Mouse (Mus musculus) hindbrain, postnatal 0 days (tissue): ENCODE results near the gene Aggf1. TPM values are rescaled to one million over a fixed set of nuclear protein-coding genes. Genes with fewer than 3 reads are reported as not detected.

ENCODE experiments used
- ATAC-seq: fragments of 200-750 bp; cut with Nextera tagmentation; 2 replicates; pipeline ENCODE4 v1.8.0; 2017; ENCODE audit warnings: mild to moderate bottlenecking, moderate TSS enrichment, moderate library complexity
- DNase-seq: peaks from one replicate; pipeline ENCODE4 v3.0.0-alpha.2; 2015; ENCODE audit warnings: low spot score
- H3K27ac ChIP-seq: fragments of 300-500 bp; sonication (generic); 2 replicates; pipeline ENCODE4 v1.5.1; 2014; ENCODE audit warnings: mild to moderate bottlenecking
- H3K27me3 ChIP-seq: fragments of 300-500 bp; sonication (generic); 2 replicates; pipeline ENCODE4 v1.6.1; 2014; ENCODE audit warnings: low read length, mixed read lengths; ENCODE audit not compliant: insufficient read depth
- H3K36me3 ChIP-seq: fragments of 300-500 bp; sonication (generic); 2 replicates; pipeline ENCODE4 v1.6.1; 2014; ENCODE audit warnings: low read length, mixed read lengths; ENCODE audit not compliant: insufficient read depth
- H3K4me1 ChIP-seq: fragments of 300-500 bp; sonication (generic); 2 replicates; pipeline ENCODE4 v1.6.1; 2014; ENCODE audit warnings: antibody characterized with exemption, low read length, mixed read lengths; ENCODE audit not compliant: insufficient read depth
- H3K4me2 ChIP-seq: fragments of 300-500 bp; sonication (generic); 2 replicates; pipeline ENCODE4 v1.6.1; 2014; ENCODE audit warnings: low read depth, mild to moderate bottlenecking, low read length, moderate library complexity, mixed read lengths
- H3K4me3 ChIP-seq: fragments of 300-500 bp; sonication (generic); 2 replicates; pipeline ENCODE4 v1.5.1; 2014; ENCODE audit warnings: low read length
- H3K9ac ChIP-seq: fragments of 300-500 bp; sonication (generic); replicated peaks from 2 replicates; pipeline ENCODE4 v1.6.1; 2014; ENCODE audit warnings: mild to moderate bottlenecking, low read length, moderate library complexity, mixed read lengths
- H3K9me3 ChIP-seq: fragments of 300-500 bp; sonication (generic); 2 replicates; pipeline ENCODE4 v1.6.1; 2016; ENCODE audit warnings: low read length, mixed read lengths
- CTCF ChIP-seq: IDR thresholded peaks from 2 replicates; pipeline ENCODE4 v1.5.1; 2016; ENCODE audit warnings: antibody characterized with exemption, control low read depth, low read depth
- WGBS: fragments of 180-500 bp; shearing (Covaris S2); extraction: QIAGEN DNeasy Blood & Tissue Kit; methylation state at CpG from one replicate; pipeline ENCODE4 v1.1.7; 2014; 5-methylcytosine and 5-hydroxymethylcytosine counted together
- polyA plus RNA-seq: library from polyadenylated mRNA; unstranded; fragments of >200 nt; fragmentation: Nextera tagmentation; extraction: Ambion mirVana; gene quantifications from 2 replicates; pipeline ENCODE4 v1.2.1, GENCODE M21; 2015
- total RNA-seq: library from RNA; depleted of rRNA; stranded (reverse); fragments of >200 nt; gene quantifications from 2 replicates; pipeline ENCODE4 v1.2.3, GENCODE M21; 2014

The Aggf1 gene
- total and polyA plus RNA-seq, 2 experiments from 2014 or later: 23.7 to 29.1 TPM

DNA sequence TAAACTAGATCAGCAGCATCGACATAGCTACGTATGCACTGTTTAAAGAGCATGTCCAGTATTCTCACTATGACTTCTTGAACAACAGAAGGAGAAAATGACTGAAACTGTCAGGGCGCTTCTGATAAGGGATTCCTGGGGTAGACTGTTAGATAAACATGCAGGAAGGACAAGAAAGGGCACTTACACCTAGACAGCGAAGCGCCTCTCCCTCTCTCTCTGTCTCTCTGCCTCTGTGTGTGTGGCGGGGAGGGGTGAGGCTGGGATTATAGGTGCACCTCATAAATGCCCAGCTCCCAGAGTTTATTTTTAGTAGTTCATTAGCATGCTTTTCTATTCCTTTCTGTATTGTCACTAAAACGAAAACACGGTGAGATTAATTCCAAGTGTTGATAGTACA lies 8.8 kb downstream of the Aggf1 start:
- no peak for DNase-seq
- Histone ChIP-seq H3K9ac (no peak overlapping the region), H3K36me3 (peaks cover 53% of the 10 kb centered on the region), H3K4me3 (no peak overlapping the region), H3K9me3 (no peaks in the 10 kb centered on the region), H3K27me3 (no peaks in the 10 kb centered on the region), H3K4me2 (no peak overlapping the region), H3K27ac (no peak overlapping the region), H3K4me1 (no peaks in the 10 kb centered on the region)
- WGBS: 91% methylated on average over 8 of the region's 8 CpGs
- TF ChIP-seq CTCF: no peak
- ATAC-seq: no peak

GRCm38 (mm10) chr13:95363440-95363839 lies 11.7 kb downstream of the Aggf1 start:
- WGBS: 61% methylated on average over 4 of the region's 4 CpGs
- ATAC-seq (0 out of 2 replicates have a peak, but pooled peaks have one; percentile 18), DNase-seq (no peak)

GRCm38 (mm10) chr13:95358223-95358622 lies 16.9 kb downstream of the Aggf1 start:
- peaks cover 60% of the 10 kb centered on the region; the same call in 1 of the 2 replicates for H3K36me3 ChIP-seq
- TF ChIP-seq CTCF: no peak
- H3K9me3 ChIP-seq: no peaks in the 10 kb centered on the region
- WGBS: 80% methylated on average over 2 of the region's 2 CpGs
- H3K27me3 ChIP-seq: no peaks in the 10 kb centered on the region
- no peak overlapping the region for H3K27ac ChIP-seq
- H3K9ac ChIP-seq: no peak overlapping the region
- H3K4me1 ChIP-seq: no peaks in the 10 kb centered on the region
- no peak overlapping the region for H3K4me3 ChIP-seq
- DNase-seq (no peak), ATAC-seq (no peak)
- no peak overlapping the region for H3K4me2 ChIP-seq

More at GRCm38 (mm10) chr13:95363440-95363839, 11.7 kb downstream of the Aggf1 start:
- H3K4me1 ChIP-seq: no peaks in the 10 kb centered on the region
- H3K27ac ChIP-seq: no peak overlapping the region
- no peak for TF ChIP-seq CTCF
- no peak overlapping the region for H3K4me3 ChIP-seq
- no peaks in the 10 kb centered on the region for H3K27me3 ChIP-seq
- peaks cover 47% of the 10 kb centered on the region; the same call in 1 of the 2 replicates for H3K36me3 ChIP-seq
- no peak overlapping the region for H3K9ac ChIP-seq
- no peaks in the 10 kb centered on the region for H3K9me3 ChIP-seq
- H3K4me2 ChIP-seq: no peak overlapping the region

DNA sequence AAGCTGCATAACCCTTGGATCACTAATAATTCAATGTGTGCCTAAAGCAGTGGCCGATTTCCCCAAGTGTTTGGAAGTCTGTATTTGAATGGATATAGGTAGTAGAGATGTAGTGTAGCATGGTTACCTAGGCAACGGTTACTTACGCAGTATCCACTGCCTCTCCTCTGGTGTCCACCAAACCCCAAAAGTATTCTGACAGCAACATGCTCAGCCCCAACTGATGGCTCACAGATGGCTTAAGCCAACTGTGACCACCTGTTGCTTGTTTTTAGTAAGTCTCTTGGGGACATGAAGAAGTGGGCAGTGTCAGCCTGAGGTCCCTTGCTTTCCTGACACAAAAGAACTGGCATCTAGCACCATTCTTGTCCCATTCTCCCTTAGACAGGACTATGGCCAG lies 26.7 kb downstream of the Aggf1 start:
- TF ChIP-seq CTCF: no peak
- DNase-seq: no peak
- Histone ChIP-seq H3K9ac (no peak overlapping the region), H3K4me1 (no peaks in the 10 kb centered on the region), H3K27me3 (no peaks in the 10 kb centered on the region), H3K27ac (no peak overlapping the region), H3K36me3 (peaks cover 23% of the 10 kb centered on the region), H3K9me3 (no peaks in the 10 kb centered on the region), H3K4me3 (no peak overlapping the region), H3K4me2 (no peak overlapping the region)
- peak; percentile 44; the same call in 1 of the 2 replicates for ATAC-seq
- WGBS: 78% methylated on average over 3 of the region's 3 CpGs

GRCm38 (mm10) chr13:95347018-95347696 lies 28.0 kb downstream of the Aggf1 start:
- H3K27me3 ChIP-seq: no peaks in the 10 kb centered on the region
- H3K4me1 ChIP-seq: no peaks in the 10 kb centered on the region
- H3K36me3 ChIP-seq: peaks cover 15% of the 10 kb centered on the region
- H3K9ac ChIP-seq: no peak overlapping the region
- peak; percentile 91 for DNase-seq
- no peak overlapping the region for H3K4me2 ChIP-seq
- TF ChIP-seq CTCF: peak; percentile 94
- ATAC-seq: peak; percentile 81
- no peak overlapping the region for H3K4me3 ChIP-seq
- WGBS: 28% methylated on average over 8 of the region's 8 CpGs
- H3K9me3 ChIP-seq: no peaks in the 10 kb centered on the region
- no peak overlapping the region for H3K27ac ChIP-seq

DNA sequence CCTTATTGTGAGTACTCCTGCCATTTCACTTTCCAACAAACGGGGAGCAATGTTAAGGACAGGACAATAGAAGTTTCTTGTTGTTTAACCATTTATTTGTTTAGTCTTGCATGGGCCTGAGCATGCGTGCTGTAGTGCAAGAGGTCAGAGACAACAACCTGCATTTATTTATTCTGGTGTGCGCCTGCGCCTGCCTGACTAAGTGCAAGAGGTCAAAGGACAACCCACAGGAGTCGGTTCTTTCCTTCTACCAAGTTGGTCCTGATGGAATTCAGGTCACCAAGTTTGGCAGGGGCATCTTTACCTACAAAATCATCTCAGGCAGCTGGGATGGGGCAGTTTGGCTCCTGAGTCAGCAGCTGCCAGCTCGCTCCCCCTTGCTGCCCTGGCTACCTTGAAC lies 29.3 kb downstream of the Aggf1 start:
- H3K9me3 ChIP-seq: no peaks in the 10 kb centered on the region
- no peak for TF ChIP-seq CTCF
- no peak overlapping the region for H3K9ac ChIP-seq
- WGBS: 55% methylated on average over 6 of the region's 6 CpGs
- H3K36me3 ChIP-seq: peaks cover 4% of the 10 kb centered on the region
- no peak overlapping the region for H3K4me3 ChIP-seq
- no peaks in the 10 kb centered on the region for H3K4me1 ChIP-seq
- no peaks in the 10 kb centered on the region for H3K27me3 ChIP-seq
- H3K27ac ChIP-seq: no peak overlapping the region
- no peak overlapping the region for H3K4me2 ChIP-seq
- ATAC-seq (no peak), DNase-seq (no peak)

- no peaks in the 10 kb centered on the region for H3K4me1 ChIP-seq
- H3K4me3 ChIP-seq: no peak overlapping the region
- ATAC-seq (no peak), DNase-seq (no peak)
- H3K27ac ChIP-seq: no peak overlapping the region
- no peaks in the 10 kb centered on the region for H3K9me3 ChIP-seq
- H3K36me3 ChIP-seq: peaks cover 11% of the 10 kb centered on the region
- H3K4me2 ChIP-seq: no peak overlapping the region
- H3K9ac ChIP-seq: no peak overlapping the region
- TF ChIP-seq CTCF: no peak
- H3K27me3 ChIP-seq: no peaks in the 10 kb centered on the region
- 92% methylated on average over 8 of the region's 8 CpGs for WGBS
These were observed 31.7 kb downstream of the Aggf1 start for GRCm38 (mm10) chr13:95343470-95343869.
